Mouse (Mus musculus) cortical plate, adult 2 months (tissue): ENCODE measurements around the gene Crim1. TPM values are rescaled to one million over a fixed set of nuclear protein-coding genes. Genes with fewer than 3 reads are reported as not detected.
A peak's percentile ranks its signal among the peaks of the same experiment; 100 is the strongest.

Experiments used
- H3K27ac ChIP-seq: fragments of 200-500 bp; 2 replicates; pipeline ENCODE4 v1.5.1; 2012; ENCODE audit warnings: low read length, control low read depth, inconsistent platforms; ENCODE audit not compliant: insufficient read depth
- H3K4me1 ChIP-seq: fragments of 200-500 bp; 2 replicates; pipeline ENCODE4 v1.6.1; 2011; ENCODE audit warnings: low read length; ENCODE audit not compliant: control insufficient read depth, insufficient read depth
- H3K4me3 ChIP-seq: fragments of 200-500 bp; 2 replicates; pipeline ENCODE4 v1.5.1; 2011; ENCODE audit warnings: mild to moderate bottlenecking, low read length, control low read depth; ENCODE audit not compliant: insufficient read depth
- CTCF ChIP-seq: fragments of 200-500 bp; IDR thresholded peaks from 2 replicates; pipeline ENCODE4 v1.5.1; 2011; ENCODE audit warnings: mild to moderate bottlenecking, control low read depth, low read length; ENCODE audit not compliant: insufficient read depth; ENCODE audit errors: extremely low read depth
- POLR2A ChIP-seq: fragments of 200-500 bp; IDR thresholded peaks from 2 replicates; pipeline ENCODE4 v1.6.1; 2011; ENCODE audit warnings: mild to moderate bottlenecking, low read length, control low read depth; ENCODE audit not compliant: insufficient read depth; ENCODE audit errors: extremely low read depth
- polyA plus RNA-seq: library from polyadenylated mRNA; depleted of rRNA; stranded (reverse); fragments of >200 nt; gene quantifications from 2 replicates; pipeline ENCODE4 v1.2.3, GENCODE M21; 2012; rRNA removed

Crim1 gene
- 33.5 and 37.7 TPM in 2 replicates for polyA plus RNA-seq

DNA sequence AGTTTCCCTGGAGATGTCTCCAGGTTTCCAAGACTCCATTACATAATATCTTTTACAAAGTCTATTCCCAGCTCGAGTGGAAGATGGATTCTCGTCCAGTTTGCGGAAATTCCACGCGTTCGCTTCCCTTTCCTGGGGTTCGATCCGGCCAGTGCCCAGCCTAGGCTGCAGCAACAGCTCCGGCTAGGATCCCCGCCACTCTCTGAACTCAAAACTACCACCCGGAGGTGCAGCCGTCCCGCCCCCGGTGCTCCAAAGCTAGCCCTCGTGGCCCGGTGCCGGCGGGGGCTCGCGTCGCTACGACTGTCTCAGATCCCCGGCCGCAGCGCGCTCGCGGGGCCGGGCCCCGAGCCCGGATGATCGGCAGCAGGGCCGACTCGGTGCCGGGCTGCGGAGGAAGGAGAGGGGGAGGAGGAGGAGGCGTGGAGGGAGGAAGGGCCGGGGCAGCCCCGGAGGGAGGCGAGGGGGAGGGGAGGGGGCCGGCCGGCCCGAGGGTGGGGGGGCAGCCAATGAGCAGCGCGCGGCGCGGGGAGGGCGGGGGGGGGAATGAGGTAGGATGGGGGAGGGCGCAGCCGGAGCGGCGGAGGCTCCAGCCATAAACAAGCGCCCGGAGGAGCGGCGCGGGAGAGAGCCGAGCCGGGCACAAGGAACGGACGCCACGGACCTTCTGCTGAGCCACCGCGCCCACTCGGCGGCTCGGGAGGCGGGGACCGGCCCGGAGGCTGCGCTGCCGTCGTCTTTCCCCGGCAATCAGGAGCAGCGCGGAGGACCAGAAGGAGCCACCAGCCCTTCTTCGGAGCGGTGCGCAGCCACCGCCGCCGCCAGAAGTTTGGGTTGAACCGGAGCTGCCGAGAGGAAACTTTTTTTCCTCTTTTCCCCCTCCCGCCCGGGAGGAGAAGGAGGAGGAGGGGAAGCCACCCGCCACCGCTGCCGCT, at the start of gene Crim1:
Crim1 (plus strand) TSS at position 623 of the 935 bp plus-strand sequence.
- H3K4me3 ChIP-seq = peak within 1 kb of the TSS; percentile 58
- H3K27ac ChIP-seq = peak within 1 kb of the TSS; percentile 96
- H3K4me1 ChIP-seq = peaks cover 6% of the 10 kb centered on the region
- peak; percentile 53; the same call in 1 of the 2 replicates for TF ChIP-seq POLR2A
- TF ChIP-seq CTCF = no peak

DNA sequence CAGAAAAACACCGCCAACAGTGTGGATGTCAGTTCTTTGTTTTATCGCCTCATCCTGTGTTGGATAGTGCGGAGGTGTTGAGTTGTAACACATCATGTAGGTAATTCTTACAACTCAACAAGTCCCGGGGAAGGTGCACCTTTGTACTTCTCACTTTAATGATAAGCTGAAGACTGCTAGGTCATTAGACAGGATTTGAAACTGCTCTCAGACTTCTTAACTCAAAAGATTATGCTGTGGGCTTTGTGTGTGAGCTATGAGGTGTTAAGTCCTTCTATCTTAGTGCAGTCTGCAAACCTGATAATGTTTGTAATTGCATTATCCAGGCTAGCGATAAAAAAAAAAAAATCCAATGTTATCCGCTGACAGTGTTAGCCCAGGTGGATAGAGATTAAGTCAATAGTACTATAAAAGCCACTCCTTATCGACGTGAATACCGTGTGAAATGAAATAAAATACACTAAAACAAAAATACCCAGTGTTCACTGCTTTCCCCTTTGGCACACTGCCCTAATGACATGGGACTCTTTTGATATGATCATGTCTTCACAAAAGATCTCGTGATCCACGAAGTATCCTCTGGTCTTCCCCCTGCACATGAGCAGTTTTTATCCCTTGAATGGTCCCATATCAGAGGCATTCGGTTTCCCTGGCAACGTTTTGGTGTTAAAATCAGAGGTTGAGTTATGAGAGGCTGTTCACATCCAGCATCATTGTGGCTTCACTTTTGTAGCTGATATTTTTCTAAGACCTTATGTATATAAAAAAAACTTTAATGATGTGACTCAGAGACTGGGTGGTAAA, 48.4 kb upstream of the Crim1 start:
- Histone ChIP-seq H3K27ac (no peak overlapping the region), H3K4me3 (no peak overlapping the region), H3K4me1 (no peaks in the 10 kb centered on the region)
- TF ChIP-seq POLR2A (no peak), CTCF (no peak)

- H3K4me3 ChIP-seq = no peak overlapping the region
- no peak overlapping the region for H3K27ac ChIP-seq
- no peaks in the 10 kb centered on the region for H3K4me1 ChIP-seq
- TF ChIP-seq CTCF = peak; percentile 80
- TF ChIP-seq POLR2A = no peak
Observed at GRCm38 (mm10) chr17:78163278-78163677, 36.8 kb upstream of the Crim1 start.

DNA sequence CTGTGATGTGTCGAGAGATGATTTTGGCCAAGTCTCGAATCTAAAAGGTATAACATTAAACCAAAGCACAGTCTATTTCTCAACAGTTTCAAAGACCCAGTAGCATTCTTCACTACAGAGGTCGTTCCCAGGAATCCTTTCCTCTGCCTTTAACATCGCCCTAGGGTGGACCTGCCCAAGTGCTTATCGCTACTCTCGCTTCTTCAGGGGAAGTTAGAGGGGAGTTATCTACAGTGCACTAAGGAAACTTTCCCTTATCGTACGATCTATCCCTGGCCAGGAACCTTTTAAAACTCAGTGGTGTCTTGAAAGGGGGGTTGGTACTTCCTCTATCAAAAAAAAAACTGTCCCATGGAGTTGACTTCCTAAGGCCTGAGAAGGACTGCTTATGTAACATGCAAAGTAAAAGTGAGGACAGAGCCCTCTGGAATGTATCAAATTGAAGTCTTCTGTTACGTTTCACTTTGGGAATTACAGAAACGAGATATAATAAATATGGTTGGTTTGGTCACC, 36.3 kb upstream of the Crim1 start:
- TF ChIP-seq CTCF (no peak), POLR2A (no peak)
- Histone ChIP-seq H3K4me3 (no peak overlapping the region), H3K27ac (no peak overlapping the region), H3K4me1 (no peaks in the 10 kb centered on the region)

DNA sequence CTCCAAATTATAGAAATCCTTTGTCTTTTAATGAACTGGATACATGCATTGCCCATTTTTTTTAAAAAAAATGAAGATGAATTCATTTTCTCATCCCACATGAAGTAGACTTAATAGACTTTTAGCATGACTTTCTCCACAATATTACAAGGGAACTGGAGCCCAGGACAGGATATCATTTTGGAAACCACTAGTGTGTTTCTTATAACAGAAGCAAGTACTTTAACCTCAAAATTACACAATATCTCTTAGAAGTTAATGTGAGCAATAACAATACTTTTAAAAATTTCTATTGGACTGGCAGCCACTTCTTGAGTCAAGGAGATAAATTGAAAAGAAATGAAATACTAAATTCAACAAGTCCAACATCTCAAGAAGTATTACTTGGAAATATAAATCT, 34.2 kb upstream of the Crim1 start:
- no peak for TF ChIP-seq CTCF
- TF ChIP-seq POLR2A = no peak
- no peak overlapping the region for H3K27ac ChIP-seq

DNA sequence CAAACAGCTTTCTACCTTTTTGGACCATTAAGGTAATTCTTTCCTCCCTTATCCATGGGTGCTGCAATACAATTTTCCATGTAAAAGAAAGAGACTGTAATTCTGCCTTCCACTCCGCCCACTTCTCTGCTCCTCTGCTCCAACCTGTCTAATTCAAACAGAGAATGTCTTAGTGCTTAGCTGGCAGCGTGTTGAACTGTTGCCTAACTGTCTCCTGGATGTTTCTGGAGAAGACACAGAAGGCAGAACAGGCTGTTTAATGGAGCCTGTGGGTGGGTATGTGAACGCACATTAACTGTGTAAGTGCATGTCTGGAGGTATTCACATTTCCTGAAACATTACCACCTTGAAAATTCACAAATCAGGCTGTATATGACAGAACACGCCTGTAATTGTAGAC, 33.5 kb upstream of the Crim1 start:
- Histone ChIP-seq H3K4me1 (no peaks in the 10 kb centered on the region), H3K4me3 (no peak overlapping the region), H3K27ac (no peak overlapping the region; the same call in 1 of the 2 replicates)
- TF ChIP-seq CTCF = no peak
- no peak for TF ChIP-seq POLR2A

More for the DNA sequence above, 34.2 kb upstream of the Crim1 start:
- Histone ChIP-seq H3K4me1 (no peaks in the 10 kb centered on the region), H3K4me3 (no peak overlapping the region)

DNA sequence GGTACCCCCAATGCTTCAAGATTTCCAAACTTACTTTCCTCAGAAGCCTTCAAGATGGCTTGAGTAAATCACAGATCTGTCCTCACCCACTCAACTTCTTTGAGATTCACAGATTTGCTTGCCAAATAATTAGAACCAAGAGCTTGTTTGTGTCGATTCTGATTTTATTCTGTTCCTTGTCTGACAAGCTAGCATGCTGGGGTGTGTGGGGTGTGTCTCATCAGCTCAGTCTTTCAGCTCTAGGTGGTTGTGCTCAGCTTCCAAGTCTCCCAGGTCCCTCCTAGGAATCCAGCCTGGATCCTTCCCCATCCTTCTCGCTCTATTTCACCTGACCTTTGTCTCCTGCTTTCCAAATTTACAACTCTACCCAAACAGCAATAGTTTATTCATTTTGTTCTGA, 27.7 kb upstream of the Crim1 start:
- no peak overlapping the region for H3K27ac ChIP-seq
- H3K4me3 ChIP-seq = no peak overlapping the region
- H3K4me1 ChIP-seq = no peaks in the 10 kb centered on the region
- TF ChIP-seq CTCF = no peak
- no peak for TF ChIP-seq POLR2A

DNA sequence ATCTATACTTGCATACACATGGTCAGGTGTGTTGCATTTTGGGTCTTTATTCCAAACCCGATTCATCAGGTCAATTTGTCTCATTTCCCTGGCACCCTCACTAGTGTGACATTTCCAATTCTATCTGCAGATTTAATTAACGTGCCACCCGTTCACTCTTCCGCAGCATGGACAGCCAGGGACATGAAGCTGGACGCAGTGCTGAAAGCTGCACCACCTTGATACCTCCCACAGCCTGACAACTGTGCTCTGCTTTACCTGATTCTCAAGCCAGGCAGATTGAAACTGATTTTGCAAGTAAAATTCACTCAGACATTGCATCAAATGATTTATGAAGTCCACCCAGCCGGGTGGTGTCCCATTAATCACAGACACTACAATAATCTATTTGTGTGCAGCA, 19.3 kb upstream of the Crim1 start:
- H3K4me1 ChIP-seq = no peaks in the 10 kb centered on the region
- TF ChIP-seq POLR2A = no peak
- TF ChIP-seq CTCF = no peak
- no peak overlapping the region for H3K4me3 ChIP-seq
- no peak overlapping the region for H3K27ac ChIP-seq

GRCm38 (mm10) chr17:78196184-78196583, 3.9 kb upstream of the Crim1 start:
- no peak for TF ChIP-seq POLR2A
- TF ChIP-seq CTCF = no peak
- H3K27ac ChIP-seq = no peak overlapping the region
- peaks cover 1% of the 10 kb centered on the region; the same call in 1 of the 2 replicates for H3K4me1 ChIP-seq
- no peak overlapping the region for H3K4me3 ChIP-seq
